Mouse (Mus musculus): Measurements from ENCODE around the gene Ccn2. TPM values are rescaled to one million over a fixed set of nuclear protein-coding genes. Genes with fewer than 3 reads are reported as not detected.
A peak's percentile ranks its signal among the peaks of the same experiment; 100 is the strongest.

Gene Ccn2
- total RNA-seq (2021) = 100 to 1,000 TPM in 1 of 2 experiments, 10 to 100 TPM in 1; 73.3 to 125 TPM

- intact Hi-C loops (cut with DNase I) = loop anchor here (5.0 kb wide), 1 partner anchor 113 kb away; no protein-coding TSS in a partner anchor
- DNase-seq (ENCODE audit: low spot score) = peak; percentile 88
Measured at GRCm38 (mm10) chr10:24595250-24596002, at the start of gene Ccn2. TSS of gene Ccn2 (plus strand) at chr10:24595442.

- intact Hi-C loops (cut with DNase I) = no loop called here
- no peak for DNase-seq (ENCODE audit: low spot score)
Measured at GRCm38 (mm10) chr10:24552870-24553269, 42.4 kb upstream of the Ccn2 start.

GRCm38 (mm10) chr10:24554091-24554490 lies 41.2 kb upstream of the Ccn2 start:
- DNase-seq (ENCODE audit: low spot score) = no peak
- intact Hi-C loops (cut with DNase I) = no loop called here

GRCm38 (mm10) chr10:24558366-24558765 lies 36.9 kb upstream of the Ccn2 start:
- intact Hi-C loops (cut with DNase I) = no loop called here
- DNase-seq (ENCODE audit: low spot score) = no peak

- intact Hi-C loops (cut with DNase I) = no loop called here
- no peak for DNase-seq (ENCODE audit: low spot score)
Measured at GRCm38 (mm10) chr10:24569691-24570420, 25.4 kb upstream of the Ccn2 start.

GRCm38 (mm10) chr10:24572044-24572960 lies 22.9 kb upstream of the Ccn2 start:
- intact Hi-C loops (cut with DNase I) = no loop called here
- no peak for DNase-seq (ENCODE audit: low spot score)

GRCm38 (mm10) chr10:24573484-24573883 lies 21.8 kb upstream of the Ccn2 start:
- no peak for DNase-seq (ENCODE audit: low spot score)
- intact Hi-C loops (cut with DNase I) = no loop called here

- DNase-seq (ENCODE audit: low spot score) = no peak
- intact Hi-C loops (cut with DNase I) = no loop called here
Measured at GRCm38 (mm10) chr10:24581076-24581475, 14.2 kb upstream of the Ccn2 start.

- DNase-seq (ENCODE audit: low spot score) = no peak
- intact Hi-C loops (cut with DNase I) = no loop called here
Measured at GRCm38 (mm10) chr10:24588824-24589223, 6.4 kb upstream of the Ccn2 start.

GRCm38 (mm10) chr10:24589238-24589637 lies 6.0 kb upstream of the Ccn2 start:
- DNase-seq (ENCODE audit: low spot score) = no peak
- intact Hi-C loops (cut with DNase I) = no loop called here

- DNase-seq (ENCODE audit: low spot score) = no peak
- intact Hi-C loops (cut with DNase I) = no loop called here
Measured at GRCm38 (mm10) chr10:24590546-24590945, 4.7 kb upstream of the Ccn2 start.

- intact Hi-C loops (cut with DNase I) = loop anchor here (1.0 kb wide), 1 partner anchor 181 kb away; no protein-coding TSS in a partner anchor
- peak; percentile 60 for DNase-seq (ENCODE audit: low spot score)
Measured at GRCm38 (mm10) chr10:24591136-24591535, 4.1 kb upstream of the Ccn2 start.

GRCm38 (mm10) chr10:24591741-24592140 lies 3.5 kb upstream of the Ccn2 start:
- intact Hi-C loops (cut with DNase I) = loop anchor here (1.0 kb wide), 2 partner anchors 30 to 181 kb away; no protein-coding TSS in a partner anchor
- DNase-seq (ENCODE audit: low spot score) = no peak

- intact Hi-C loops (cut with DNase I) = loop anchor here (1.0 kb wide), 1 partner anchor 29 kb away; no protein-coding TSS in a partner anchor
- DNase-seq (ENCODE audit: low spot score) = no peak
Measured at GRCm38 (mm10) chr10:24592318-24592717, 2.9 kb upstream of the Ccn2 start.

- no peak for DNase-seq (ENCODE audit: low spot score)
Measured at GRCm38 (mm10) chr10:24592969-24593368, 2.3 kb upstream of the Ccn2 start.

GRCm38 (mm10) chr10:24593556-24593955 lies 1.7 kb upstream of the Ccn2 start:
- intact Hi-C loops (cut with DNase I) = no loop called here
- no peak for DNase-seq (ENCODE audit: low spot score)

More at GRCm38 (mm10) chr10:24592969-24593368, 2.3 kb upstream of the Ccn2 start:
- intact Hi-C loops (cut with DNase I) = loop anchor here (1.0 kb wide), 1 partner anchor 28 kb away; no protein-coding TSS in a partner anchor

- intact Hi-C loops (cut with DNase I) = loop anchor here (5.0 kb wide), 1 partner anchor 114 kb away; no protein-coding TSS in a partner anchor
- peak; percentile 28 for DNase-seq (ENCODE audit: low spot score)
Measured at GRCm38 (mm10) chr10:24596003-24596868, 994 bp downstream of the Ccn2 start.

GRCm38 (mm10) chr10:24596869-24597339 lies 1.7 kb downstream of the Ccn2 start:
- DNase-seq (ENCODE audit: low spot score) = peak; percentile 23
- intact Hi-C loops (cut with DNase I) = loop anchor here (5.0 kb wide), 1 partner anchor 115 kb away; no protein-coding TSS in a partner anchor

- no peak for DNase-seq (ENCODE audit: low spot score)
- intact Hi-C loops (cut with DNase I) = loop anchor here (5.0 kb wide), 1 partner anchor 115 kb away; no protein-coding TSS in a partner anchor
Measured at GRCm38 (mm10) chr10:24597789-24598188, 2.5 kb downstream of the Ccn2 start.

All from heart, postnatal 25 days (tissue).